Mouse (Mus musculus): Measurements from ENCODE around the gene Slc35c2. TPM values are rescaled to one million over a fixed set of nuclear protein-coding genes. Genes with fewer than 3 reads are reported as not detected.
A peak's percentile ranks its signal among the peaks of the same experiment; 100 is the strongest.

Slc35c2 gene
- polyA plus RNA-seq (2015; fragmentation: Nextera tagmentation; extraction: Ambion mirVana): 73.4 and 79.6 TPM in 2 replicates

GRCm38 (mm10) chr2:165287202-165287984, at the start of gene Slc35c2:
Slc35c2 (minus strand) TSS chr2:165287869.
- Histone ChIP-seq H3K4me2 (ENCODE audit: low read length) (peak within 1 kb of the TSS; percentile 88), H3K4me1 (ENCODE audit: control insufficient read depth, insufficient read depth, low read depth, low read length) (peaks cover 36% of the 10 kb centered on the region), H3K4me3 (ENCODE audit: low read length) (peak within 1 kb of the TSS; percentile 74), H3K27ac (ENCODE audit: low read depth, low read length) (peak within 1 kb of the TSS; percentile 87), H3K9ac (ENCODE audit: low read depth, low read length) (peak within 1 kb of the TSS; percentile 77), H3K27me3 (replicated peaks; ENCODE audit: control insufficient read depth, insufficient read depth, low read length) (no peaks in the 10 kb centered on the region), H3K9me3 (ENCODE audit: control insufficient read depth, low read length) (no peaks in the 10 kb centered on the region), H3K36me3 (ENCODE audit: control insufficient read depth, insufficient read depth, low read length) (peaks cover 19% of the 10 kb centered on the region)
- ATAC-seq: peak; percentile 89
- WGBS: under 1% methylated on average over 49 of the region's 49 CpGs

GRCm38 (mm10) chr2:165337191-165337590, 49.5 kb upstream of the Slc35c2 start:
- Histone ChIP-seq H3K4me3 (ENCODE audit: low read length) (no peak overlapping the region), H3K27me3 (replicated peaks; ENCODE audit: control insufficient read depth, insufficient read depth, low read length) (peaks cover 2% of the 10 kb centered on the region; the same call in 1 of the 2 replicates)
- 42% methylated on average over 3 of the region's 3 CpGs for WGBS

GRCm38 (mm10) chr2:165332610-165333210, 45.0 kb upstream of the Slc35c2 start:
- ATAC-seq: no peak
- H3K4me1 ChIP-seq (ENCODE audit: control insufficient read depth, insufficient read depth, low read depth, low read length): no peaks in the 10 kb centered on the region; the same call in none of the 2 replicates
- 0 out of 2 replicates have a peak, but pooled peaks cover 2% of the 10 kb centered on the region for H3K27me3 ChIP-seq (replicated peaks; ENCODE audit: control insufficient read depth, insufficient read depth, low read length)
- 43% methylated on average over 14 of the region's 14 CpGs for WGBS
- no peak overlapping the region for H3K4me2 ChIP-seq (ENCODE audit: low read length)
- H3K4me3 ChIP-seq (ENCODE audit: low read length): no peak overlapping the region
- no peaks in the 10 kb centered on the region for H3K36me3 ChIP-seq (ENCODE audit: control insufficient read depth, insufficient read depth, low read length)
- no peak overlapping the region for H3K27ac ChIP-seq (ENCODE audit: low read depth, low read length)
- no peak overlapping the region for H3K9ac ChIP-seq (ENCODE audit: low read depth, low read length)
- no peaks in the 10 kb centered on the region for H3K9me3 ChIP-seq (ENCODE audit: control insufficient read depth, low read length)

More at GRCm38 (mm10) chr2:165337191-165337590, 49.5 kb upstream of the Slc35c2 start:
- Histone ChIP-seq H3K4me1 (ENCODE audit: control insufficient read depth, insufficient read depth, low read depth, low read length) (no peaks in the 10 kb centered on the region), H3K9me3 (ENCODE audit: control insufficient read depth, low read length) (no peaks in the 10 kb centered on the region), H3K36me3 (ENCODE audit: control insufficient read depth, insufficient read depth, low read length) (no peaks in the 10 kb centered on the region), H3K27ac (ENCODE audit: low read depth, low read length) (no peak overlapping the region), H3K4me2 (ENCODE audit: low read length) (no peak overlapping the region), H3K9ac (ENCODE audit: low read depth, low read length) (no peak overlapping the region)
- ATAC-seq: no peak

- Histone ChIP-seq H3K36me3 (ENCODE audit: control insufficient read depth, insufficient read depth, low read length) (no peaks in the 10 kb centered on the region), H3K9me3 (ENCODE audit: control insufficient read depth, low read length) (no peaks in the 10 kb centered on the region), H3K4me3 (ENCODE audit: low read length) (no peak overlapping the region), H3K4me1 (ENCODE audit: control insufficient read depth, insufficient read depth, low read depth, low read length) (peaks cover 18% of the 10 kb centered on the region), H3K9ac (ENCODE audit: low read depth, low read length) (no peak overlapping the region), H3K4me2 (ENCODE audit: low read length) (no peak overlapping the region), H3K27ac (ENCODE audit: low read depth, low read length) (no peak overlapping the region), H3K27me3 (replicated peaks; ENCODE audit: control insufficient read depth, insufficient read depth, low read length) (0 out of 2 replicates have a peak, but pooled peaks cover 2% of the 10 kb centered on the region)
- 40% methylated on average over 3 of the region's 3 CpGs for WGBS
- no peak for ATAC-seq
Measured at GRCm38 (mm10) chr2:165329703-165330102, 42.0 kb upstream of the Slc35c2 start.

GRCm38 (mm10) chr2:165328746-165329145, 41.1 kb upstream of the Slc35c2 start:
- H3K9ac ChIP-seq (ENCODE audit: low read depth, low read length): no peak overlapping the region
- H3K36me3 ChIP-seq (ENCODE audit: control insufficient read depth, insufficient read depth, low read length): no peaks in the 10 kb centered on the region
- no peak overlapping the region for H3K4me3 ChIP-seq (ENCODE audit: low read length)
- H3K27ac ChIP-seq (ENCODE audit: low read depth, low read length): no peak overlapping the region
- H3K4me1 ChIP-seq (ENCODE audit: control insufficient read depth, insufficient read depth, low read depth, low read length): peaks cover 27% of the 10 kb centered on the region
- H3K4me2 ChIP-seq (ENCODE audit: low read length): no peak overlapping the region
- H3K9me3 ChIP-seq (ENCODE audit: control insufficient read depth, low read length): no peaks in the 10 kb centered on the region
- H3K27me3 ChIP-seq (replicated peaks; ENCODE audit: control insufficient read depth, insufficient read depth, low read length): 0 out of 2 replicates have a peak, but pooled peaks cover 2% of the 10 kb centered on the region
- 80% methylated on average over 5 of the region's 5 CpGs for WGBS
- ATAC-seq: no peak

- H3K27me3 ChIP-seq (replicated peaks; ENCODE audit: control insufficient read depth, insufficient read depth, low read length): 0 out of 2 replicates have a peak, but pooled peaks cover 2% of the 10 kb centered on the region
Measured at GRCm38 (mm10) chr2:165327386-165327785, 39.7 kb upstream of the Slc35c2 start.

GRCm38 (mm10) chr2:165326304-165327190, 38.9 kb upstream of the Slc35c2 start, which contains the start of gene Elmo2:
Elmo2 (minus strand) TSS chr2:165326479.
- H3K36me3 ChIP-seq (ENCODE audit: control insufficient read depth, insufficient read depth, low read length): no peaks in the 10 kb centered on the region
- peaks cover 38% of the 10 kb centered on the region for H3K4me1 ChIP-seq (ENCODE audit: control insufficient read depth, insufficient read depth, low read depth, low read length)
- H3K4me3 ChIP-seq (ENCODE audit: low read length): peak within 1 kb of the TSS; percentile 90
- peak within 1 kb of the TSS; percentile 91 for H3K27ac ChIP-seq (ENCODE audit: low read depth, low read length)
- H3K9ac ChIP-seq (ENCODE audit: low read depth, low read length): peak within 1 kb of the TSS; percentile 90
- no peaks in the 10 kb centered on the region for H3K9me3 ChIP-seq (ENCODE audit: control insufficient read depth, low read length)
- 0 out of 2 replicates have a peak, but pooled peaks cover 2% of the 10 kb centered on the region for H3K27me3 ChIP-seq (replicated peaks; ENCODE audit: control insufficient read depth, insufficient read depth, low read length)
- peak; percentile 97 for ATAC-seq
- 0% methylated on average over 53 of the region's 55 CpGs for WGBS
- peak within 1 kb of the TSS; percentile 95 for H3K4me2 ChIP-seq (ENCODE audit: low read length)

More at GRCm38 (mm10) chr2:165327386-165327785, 39.7 kb upstream of the Slc35c2 start:
- peak overlapping the region; percentile 77; the same call in 1 of the 2 replicates for H3K9ac ChIP-seq (ENCODE audit: low read depth, low read length)
- peaks cover 33% of the 10 kb centered on the region for H3K4me1 ChIP-seq (ENCODE audit: control insufficient read depth, insufficient read depth, low read depth, low read length)
- H3K9me3 ChIP-seq (ENCODE audit: control insufficient read depth, low read length): no peaks in the 10 kb centered on the region
- H3K4me2 ChIP-seq (ENCODE audit: low read length): peak overlapping the region; percentile 95
- peak overlapping the region; percentile 61; the same call in 1 of the 2 replicates for H3K4me3 ChIP-seq (ENCODE audit: low read length)
- peak overlapping the region; percentile 91 for H3K27ac ChIP-seq (ENCODE audit: low read depth, low read length)
- no peak for ATAC-seq
- no peaks in the 10 kb centered on the region for H3K36me3 ChIP-seq (ENCODE audit: control insufficient read depth, insufficient read depth, low read length)
- WGBS: 29% methylated on average over 7 of the region's 7 CpGs

- WGBS: under 1% methylated on average over 29 of the region's 30 CpGs
- ATAC-seq: peak; percentile 23; the same call in 1 of the 2 replicates
Measured at GRCm38 (mm10) chr2:165325521-165326303, 38.0 kb upstream of the Slc35c2 start.

More at GRCm38 (mm10) chr2:165325521-165326303, 38.0 kb upstream of the Slc35c2 start:
- no peaks in the 10 kb centered on the region for H3K36me3 ChIP-seq (ENCODE audit: control insufficient read depth, insufficient read depth, low read length)
- peak overlapping the region; percentile 90 for H3K9ac ChIP-seq (ENCODE audit: low read depth, low read length)
- 0 out of 2 replicates have a peak, but pooled peaks cover 2% of the 10 kb centered on the region for H3K27me3 ChIP-seq (replicated peaks; ENCODE audit: control insufficient read depth, insufficient read depth, low read length)
- peak overlapping the region; percentile 90 for H3K4me2 ChIP-seq (ENCODE audit: low read length)
- H3K9me3 ChIP-seq (ENCODE audit: control insufficient read depth, low read length): no peaks in the 10 kb centered on the region
- H3K4me3 ChIP-seq (ENCODE audit: low read length): peak overlapping the region; percentile 90
- peak overlapping the region; percentile 77 for H3K27ac ChIP-seq (ENCODE audit: low read depth, low read length)
- H3K4me1 ChIP-seq (ENCODE audit: control insufficient read depth, insufficient read depth, low read depth, low read length): peaks cover 46% of the 10 kb centered on the region
